Mouse (Mus musculus) brain, embryonic 14.5 days (tissue): ENCODE results near the gene Arf3.

Source experiments
- CTCF ChIP-seq: fragments of 200-500 bp; IDR thresholded peaks from 2 replicates; pipeline ENCODE4 v1.5.1; 2012; ENCODE audit warnings: inconsistent platforms, mild to moderate bottlenecking, moderate library complexity, borderline replicate concordance; ENCODE audit not compliant: insufficient read depth, insufficient read length; ENCODE audit errors: extremely low read depth
- POLR2A ChIP-seq: fragments of 200-500 bp; IDR thresholded peaks from 2 replicates; pipeline ENCODE4 v1.6.1; 2012; ENCODE audit warnings: mild to moderate bottlenecking, inconsistent platforms, borderline replicate concordance; ENCODE audit not compliant: poor library complexity, insufficient read depth, insufficient read length, severe bottlenecking; ENCODE audit errors: extremely low read depth

DNA sequence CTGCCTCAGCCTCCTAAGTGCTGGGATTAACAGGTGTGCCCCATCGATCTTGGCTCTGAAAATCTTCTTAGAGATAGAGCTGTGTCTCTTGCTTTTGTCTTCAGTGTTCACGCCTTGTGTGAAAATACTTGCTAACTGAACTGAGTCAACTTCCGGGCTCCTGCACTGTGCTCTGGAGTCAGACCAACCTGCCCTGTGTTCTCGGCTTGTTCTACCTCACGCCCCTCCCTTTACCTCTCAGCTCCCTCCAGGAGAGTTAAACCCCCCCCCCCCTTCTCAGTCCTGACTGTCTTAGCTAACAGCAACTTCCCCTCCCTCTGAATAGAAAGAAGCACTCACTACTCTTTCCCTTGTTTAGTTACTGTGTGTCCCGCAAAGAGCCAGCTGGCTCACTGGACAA lies 32.2 kb downstream of the Arf3 start:
- TF ChIP-seq POLR2A (no peak), CTCF (no peak)
